Mouse (Mus musculus): Measurements from ENCODE around the gene Cpeb4. TPM values are rescaled to one million over a fixed set of nuclear protein-coding genes. Genes with fewer than 3 reads are reported as not detected.

Cpeb4 gene
- total and polyA plus RNA-seq, 3 experiments: 15.3 to 97.3 (median 83.4) TPM

DNA sequence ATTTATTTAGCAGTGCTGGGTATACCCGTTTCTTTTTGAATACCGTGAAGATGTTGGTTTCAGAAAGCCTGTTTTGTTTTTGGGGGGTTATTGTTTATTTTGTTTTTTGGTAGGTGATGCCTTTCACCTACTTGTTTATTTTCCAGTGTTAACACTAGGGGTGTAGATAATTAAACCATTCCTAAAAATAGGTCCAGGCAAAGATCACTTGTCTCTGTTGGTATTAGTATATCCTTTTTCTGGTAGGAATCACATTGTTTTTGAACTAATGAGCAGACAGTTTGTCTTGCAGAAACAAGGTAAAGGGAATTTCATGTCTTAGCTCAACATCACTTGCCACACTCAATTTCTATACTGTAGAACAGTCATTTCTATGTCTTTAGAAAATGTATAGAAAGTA lies 2.1 kb downstream of the Cpeb4 start:
- Histone ChIP-seq H3K27me3 (ENCODE audit: control insufficient read depth, insufficient read depth, low read length) (no peaks in the 10 kb centered on the region), H3K4me3 (peak overlapping the region; percentile 90), H3K36me3 (ENCODE audit: control insufficient read depth, insufficient read depth, low read length) (peaks cover 20% of the 10 kb centered on the region), H3K79me2 (replicated peaks; ENCODE audit: control insufficient read depth, insufficient read depth, low read length) (0 out of 2 replicates have a peak, but pooled peaks cover 2% of the 10 kb centered on the region), H3K27ac (peak overlapping the region; percentile 95), H3K4me1 (ENCODE audit: control insufficient read depth, insufficient read depth, low read length) (peaks cover 2% of the 10 kb centered on the region; the same call in 1 of the 2 replicates), H3K9ac (ENCODE audit: low read depth, low read length) (peak overlapping the region; percentile 47; the same call in 1 of the 2 replicates)
- 21% methylated on average over 2 of the region's 2 CpGs for WGBS
- DNase-seq: no peak
- intact Hi-C loops (cut with DNase I): loop anchor here (10.0 kb wide), 1 partner anchor 919 kb away; the partner anchor contains the start of gene Erlec1
- TF ChIP-seq EP300 (IDR thresholded peaks at IDR 0.05; ENCODE audit: insufficient read depth, low read depth, low read length) (no peak), POLR2A (IDR thresholded peaks at IDR 0.05; ENCODE audit: insufficient read depth, low read depth, low read length) (no peak), CTCF (IDR thresholded peaks at IDR 0.05) (no peak)

- peaks cover 8% of the 10 kb centered on the region for H3K4me1 ChIP-seq (ENCODE audit: control insufficient read depth, insufficient read depth, low read length)
- no peaks in the 10 kb centered on the region for H3K27me3 ChIP-seq (ENCODE audit: control insufficient read depth, insufficient read depth, low read length)
- peaks cover 3% of the 10 kb centered on the region for H3K79me2 ChIP-seq (replicated peaks; ENCODE audit: control insufficient read depth, insufficient read depth, low read length)
- DNase-seq: no peak
- intact Hi-C loops (cut with DNase I): no loop called here
- peaks cover 65% of the 10 kb centered on the region for H3K36me3 ChIP-seq (ENCODE audit: control insufficient read depth, insufficient read depth, low read length)
- H3K9ac ChIP-seq (ENCODE audit: low read depth, low read length): no peak overlapping the region
- no peak for TF ChIP-seq POLR2A (IDR thresholded peaks at IDR 0.05; ENCODE audit: insufficient read depth, low read depth, low read length)
- TF ChIP-seq CTCF (IDR thresholded peaks at IDR 0.05): no peak
- TF ChIP-seq EP300 (IDR thresholded peaks at IDR 0.05; ENCODE audit: insufficient read depth, low read depth, low read length): no peak
- 13% methylated on average over 1 of the region's 1 CpGs for WGBS
- no peak overlapping the region for H3K27ac ChIP-seq
- no peak overlapping the region for H3K4me3 ChIP-seq
Measured at GRCm38 (mm10) chr11:31883671-31884070, 11.7 kb downstream of the Cpeb4 start.

DNA sequence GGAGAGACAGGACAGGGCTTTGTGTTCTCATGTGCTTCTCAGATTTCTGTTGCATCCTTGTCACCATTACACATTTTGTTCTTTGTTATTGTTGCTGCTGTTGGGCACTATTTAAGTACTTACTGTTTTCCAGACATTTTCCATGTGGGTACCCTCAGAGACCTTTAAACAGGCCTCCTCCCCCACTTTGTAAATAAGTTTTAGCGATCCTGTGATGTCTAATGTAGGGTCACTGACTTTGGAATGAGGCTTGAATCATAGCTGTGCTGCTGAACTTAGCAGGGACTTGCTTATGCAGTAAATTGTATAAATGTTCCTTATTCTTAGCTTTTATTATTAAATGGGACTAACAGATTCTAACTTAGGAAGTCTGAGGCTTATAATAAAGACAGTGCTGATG lies 13.8 kb downstream of the Cpeb4 start:
- no peak for DNase-seq
- no peak overlapping the region for H3K9ac ChIP-seq (ENCODE audit: low read depth, low read length)
- intact Hi-C loops (cut with DNase I): no loop called here
- peaks cover 3% of the 10 kb centered on the region for H3K79me2 ChIP-seq (replicated peaks; ENCODE audit: control insufficient read depth, insufficient read depth, low read length)
- H3K36me3 ChIP-seq (ENCODE audit: control insufficient read depth, insufficient read depth, low read length): peaks cover 71% of the 10 kb centered on the region
- no peak overlapping the region for H3K27ac ChIP-seq
- no peak overlapping the region for H3K4me3 ChIP-seq
- 48% methylated on average over 1 of the region's 1 CpGs for WGBS
- H3K4me1 ChIP-seq (ENCODE audit: control insufficient read depth, insufficient read depth, low read length): peaks cover 8% of the 10 kb centered on the region
- no peak for TF ChIP-seq POLR2A (IDR thresholded peaks at IDR 0.05; ENCODE audit: insufficient read depth, low read depth, low read length)
- TF ChIP-seq CTCF (IDR thresholded peaks at IDR 0.05): no peak
- no peak for TF ChIP-seq EP300 (IDR thresholded peaks at IDR 0.05; ENCODE audit: insufficient read depth, low read depth, low read length)
- no peaks in the 10 kb centered on the region for H3K27me3 ChIP-seq (ENCODE audit: control insufficient read depth, insufficient read depth, low read length)

DNA sequence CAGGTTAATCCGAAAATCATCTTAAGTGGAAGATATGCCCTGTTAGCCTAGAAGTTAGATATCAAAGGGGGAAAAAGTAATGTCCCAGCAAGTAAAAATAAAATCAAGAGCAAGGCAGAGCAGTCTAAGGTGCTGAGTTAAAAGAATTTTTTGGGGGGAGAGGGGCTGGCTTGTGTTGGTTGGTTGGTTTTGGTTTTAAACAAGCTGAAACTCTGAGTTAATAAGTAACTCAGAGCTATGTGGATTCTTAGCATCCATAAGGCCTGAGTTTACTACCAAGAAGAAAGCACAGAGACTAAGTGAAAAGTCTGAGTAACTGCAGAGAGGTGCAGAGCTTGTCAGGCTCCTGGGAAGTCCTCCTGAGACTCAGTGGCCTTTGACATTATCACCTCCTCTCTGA lies 16.2 kb downstream of the Cpeb4 start:
- 64% methylated on average over 1 of the region's 1 CpGs for WGBS

GRCm38 (mm10) chr11:31892152-31892551 lies 20.1 kb downstream of the Cpeb4 start:
- no peak overlapping the region for H3K9ac ChIP-seq (ENCODE audit: low read depth, low read length)
- intact Hi-C loops (cut with DNase I): loop anchor here (5.0 kb wide), 1 partner anchor 35 kb away; no protein-coding TSS in a partner anchor
- WGBS: 22% methylated on average over 3 of the region's 3 CpGs

More for the DNA sequence above, 16.2 kb downstream of the Cpeb4 start:
- Histone ChIP-seq H3K36me3 (ENCODE audit: control insufficient read depth, insufficient read depth, low read length) (peaks cover 71% of the 10 kb centered on the region), H3K27ac (no peak overlapping the region), H3K9ac (ENCODE audit: low read depth, low read length) (no peak overlapping the region), H3K4me1 (ENCODE audit: control insufficient read depth, insufficient read depth, low read length) (peaks cover 7% of the 10 kb centered on the region), H3K79me2 (replicated peaks; ENCODE audit: control insufficient read depth, insufficient read depth, low read length) (peaks cover 2% of the 10 kb centered on the region), H3K27me3 (ENCODE audit: control insufficient read depth, insufficient read depth, low read length) (no peaks in the 10 kb centered on the region), H3K4me3 (no peak overlapping the region)
- intact Hi-C loops (cut with DNase I): no loop called here
- TF ChIP-seq POLR2A (IDR thresholded peaks at IDR 0.05; ENCODE audit: insufficient read depth, low read depth, low read length) (no peak), EP300 (IDR thresholded peaks at IDR 0.05; ENCODE audit: insufficient read depth, low read depth, low read length) (no peak), CTCF (IDR thresholded peaks at IDR 0.05) (no peak)
- no peak for DNase-seq

GRCm38 (mm10) chr11:31893639-31894038 lies 21.6 kb downstream of the Cpeb4 start:
- Histone ChIP-seq H3K27me3 (ENCODE audit: control insufficient read depth, insufficient read depth, low read length) (no peaks in the 10 kb centered on the region), H3K27ac (peak overlapping the region; percentile 61), H3K36me3 (ENCODE audit: control insufficient read depth, insufficient read depth, low read length) (peaks cover 73% of the 10 kb centered on the region), H3K79me2 (replicated peaks; ENCODE audit: control insufficient read depth, insufficient read depth, low read length) (0 out of 2 replicates have a peak, but pooled peaks cover 2% of the 10 kb centered on the region), H3K4me3 (no peak overlapping the region), H3K4me1 (ENCODE audit: control insufficient read depth, insufficient read depth, low read length) (peaks cover 14% of the 10 kb centered on the region), H3K9ac (ENCODE audit: low read depth, low read length) (no peak overlapping the region)
- 3% methylated on average over 2 of the region's 2 CpGs for WGBS
- intact Hi-C loops (cut with DNase I): loop anchor here (1.0 to 5.0 kb wide), 2 partner anchors 20 to 34 kb away; no protein-coding TSS in a partner anchor
- no peak for TF ChIP-seq CTCF (IDR thresholded peaks at IDR 0.05)
- no peak for DNase-seq

More at GRCm38 (mm10) chr11:31892152-31892551, 20.1 kb downstream of the Cpeb4 start:
- DNase-seq: no peak
- Histone ChIP-seq H3K36me3 (ENCODE audit: control insufficient read depth, insufficient read depth, low read length) (peaks cover 67% of the 10 kb centered on the region), H3K27me3 (ENCODE audit: control insufficient read depth, insufficient read depth, low read length) (no peaks in the 10 kb centered on the region), H3K4me1 (ENCODE audit: control insufficient read depth, insufficient read depth, low read length) (peaks cover 12% of the 10 kb centered on the region), H3K27ac (no peak overlapping the region), H3K79me2 (replicated peaks; ENCODE audit: control insufficient read depth, insufficient read depth, low read length) (no peaks in the 10 kb centered on the region; the same call in 1 of the 2 replicates), H3K4me3 (no peak overlapping the region)
- TF ChIP-seq POLR2A (IDR thresholded peaks at IDR 0.05; ENCODE audit: insufficient read depth, low read depth, low read length): no peak
- TF ChIP-seq CTCF (IDR thresholded peaks at IDR 0.05): no peak
- no peak for TF ChIP-seq EP300 (IDR thresholded peaks at IDR 0.05; ENCODE audit: insufficient read depth, low read depth, low read length)

Measured in heart, adult 2 months (tissue).